9 mouse cellular contexts compared by ENCODE assay signal in genomic region chr7:130288719-130289427, GRCm38 (mm10).
DNase-seq lines count a peak whose midpoint lies in the region; ATAC-seq lines count a peak whose summit lies in the region.
"Had no signal": no experiment of that assay in that cellular context is flagged by ENCODE, and none has a peak within 500 bp of the region (broad histone marks: within the 10 kb centered on the region; RNA-seq: fewer than 3 reads in every experiment).

No protein-coding gene starts in this region.

- DNase-seq in heart, adult 11 months = peak; percentile 88
- DNase-seq in heart, embryonic 10.5 days (ENCODE audit: low spot score) = no peak
- DNase-seq in adipocyte (ENCODE audit: low spot score) = peak; percentile 74
- peak; percentile 52 to 71 for DNase-seq in lung, postnatal 4 days
- no peak for DNase-seq in left cerebral cortex, adult 8-10 months (ENCODE audit: low spot score in 2 of 2)
- no peak for DNase-seq in left cerebral cortex, postnatal 25 days (ENCODE audit: low spot score in 2 of 2)

- ATAC-seq in hindbrain, embryonic 13.5 days (ENCODE audit: low FRiP score) = no peak
- ATAC-seq in monocyte, adult 5-6 weeks (replicated peaks; ENCODE audit: insufficient number of reproducible peaks, low FRiP score, low TSS enrichment, poor library complexity, severe bottlenecking) = no peak

- intact Hi-C loops in left cerebral cortex, postnatal 25 days (cut with DNase I) = no loop called here

- no peak overlapping the region; the same call in 1 of the 2 replicates for H3K27ac ChIP-seq in heart, embryonic 10.5 days
- no peak overlapping the region for H3K27ac ChIP-seq in hindbrain, embryonic 13.5 days
- H3K27ac ChIP-seq: neural tube, embryonic 12.5 days had no signal

- peak overlapping the region; percentile 13; the same call in 1 of the 2 replicates for H3K4me2 ChIP-seq in hindbrain, embryonic 13.5 days
- H3K4me2 ChIP-seq: neural tube, embryonic 12.5 days had no signal

- peaks cover 43% of the 10 kb centered on the region for H3K4me1 ChIP-seq in heart, embryonic 10.5 days
- peaks cover 21% of the 10 kb centered on the region for H3K4me1 ChIP-seq in hindbrain, embryonic 13.5 days (replicated peaks)

- H3K9me3 ChIP-seq in heart, embryonic 10.5 days = no peaks in the 10 kb centered on the region
- H3K9me3 ChIP-seq in hindbrain, embryonic 13.5 days = no peaks in the 10 kb centered on the region
- H3K9me3 ChIP-seq: neural tube, embryonic 12.5 days had no signal

- 62% methylated on average over 11 of the region's 11 CpGs for WGBS in heart, embryonic 10.5 days
- WGBS in hindbrain, embryonic 13.5 days = 54% methylated on average over 11 of the region's 11 CpGs

- no peak overlapping the region for H3K9ac ChIP-seq in hindbrain, embryonic 13.5 days
- H3K9ac ChIP-seq: neural tube, embryonic 12.5 days had no signal

- H3K4me3 ChIP-seq in heart, embryonic 10.5 days = no peak overlapping the region
- no peak overlapping the region for H3K4me3 ChIP-seq in hindbrain, embryonic 13.5 days
- H3K4me3 ChIP-seq: neural tube, embryonic 12.5 days had no signal

- peaks cover 32% of the 10 kb centered on the region for H3K27me3 ChIP-seq in heart, embryonic 10.5 days (ENCODE audit: insufficient read depth, poor library complexity, severe bottlenecking)
- H3K27me3 ChIP-seq in hindbrain, embryonic 13.5 days = peaks cover 13% of the 10 kb centered on the region; the same call in 1 of the 2 replicates

- no peaks in the 10 kb centered on the region for H3K36me3 ChIP-seq in heart, embryonic 10.5 days
- H3K36me3 ChIP-seq in hindbrain, embryonic 13.5 days = no peaks in the 10 kb centered on the region
- H3K36me3 ChIP-seq: neural tube, embryonic 12.5 days had no signal

Comparison
In these comparisons a context has a peak if more than half of its experiments do, and no peak if none do; other contexts are left out.
1. DNase-seq: peak in heart, adult 11 months (single experiment), adipocyte (single experiment) and lung, postnatal 4 days (2 of 2); none in heart, embryonic 10.5 days (single experiment), left cerebral cortex, adult 8-10 months (0 of 2) and left cerebral cortex, postnatal 25 days (0 of 2).